Mouse (Mus musculus): ENCODE data around the gene Tex2.
"Not testable (repeated sequence)": the region's sequence is repeated elsewhere in the genome, so short reads cannot be mapped to it uniquely, and the experiment has no call there.

- TF ChIP-seq POLR2A (IDR thresholded peaks at IDR 0.05; ENCODE audit: borderline replicate concordance, extremely low read depth, low read depth, low read length); CTCF (IDR thresholded peaks at IDR 0.05; ENCODE audit: insufficient read depth, low read length): not testable (repeated sequence)
Measured at GRCm38 (mm10) chr11:106490600-106490999, 122.6 kb downstream of the Tex2 start.

All from lung, adult 2 months (tissue).